Mouse (Mus musculus): Measurements from ENCODE around the gene Ly6c1. TPM values are rescaled to one million over a fixed set of nuclear protein-coding genes. Genes with fewer than 3 reads are reported as not detected.
A peak's percentile ranks its signal among the peaks of the same experiment; 100 is the strongest.
"Not testable (repeated sequence)": the region's sequence is repeated elsewhere in the genome, so short reads cannot be mapped to it uniquely, and the experiment has no call there.

Ly6c1 gene
- polyA plus RNA-seq (2015; fragmentation: Nextera tagmentation; extraction: Ambion mirVana), result 17.9 and 21.9 TPM in 2 replicates

- ATAC-seq (ENCODE audit: low FRiP score, low TSS enrichment); H3K4me2 ChIP-seq (replicated peaks; ENCODE audit: low read depth, low read length); H3K27me3 ChIP-seq (ENCODE audit: insufficient read depth, low read length); H3K9ac ChIP-seq (replicated peaks; ENCODE audit: low read length); H3K4me1 ChIP-seq (ENCODE audit: insufficient read depth, low read length); H3K9me3 ChIP-seq (ENCODE audit: low read length); H3K27ac ChIP-seq (ENCODE audit: low read length); H3K36me3 ChIP-seq (ENCODE audit: insufficient read depth, low read length); H3K4me3 ChIP-seq (ENCODE audit: low read length): not testable (repeated sequence)
- 11% methylated on average over 1 of the region's 1 CpGs for WGBS
Measured at GRCm38 (mm10) chr15:75048642-75049261, at the start of gene Ly6c1. Ly6c1 (minus strand) TSS chr15:75048830.

- not testable (repeated sequence) for H3K9ac ChIP-seq (replicated peaks; ENCODE audit: low read length); H3K4me3 ChIP-seq (ENCODE audit: low read length); ATAC-seq (ENCODE audit: low FRiP score, low TSS enrichment); H3K4me2 ChIP-seq (replicated peaks; ENCODE audit: low read depth, low read length); H3K27ac ChIP-seq (ENCODE audit: low read length); H3K27me3 ChIP-seq (ENCODE audit: insufficient read depth, low read length); H3K36me3 ChIP-seq (ENCODE audit: insufficient read depth, low read length); H3K9me3 ChIP-seq (ENCODE audit: low read length); H3K4me1 ChIP-seq (ENCODE audit: insufficient read depth, low read length)
- WGBS, result 8% methylated on average over 2 of the region's 2 CpGs
Measured at GRCm38 (mm10) chr15:75088041-75088440, 39.4 kb upstream of the Ly6c1 start.

- H3K27me3 ChIP-seq (ENCODE audit: insufficient read depth, low read length), result no peaks in the 10 kb centered on the region
- no peaks in the 10 kb centered on the region for H3K9me3 ChIP-seq (ENCODE audit: low read length)
- H3K27ac ChIP-seq (ENCODE audit: low read length), result no peak overlapping the region
- H3K4me2 ChIP-seq (replicated peaks; ENCODE audit: low read depth, low read length), result no peak overlapping the region
- no peaks in the 10 kb centered on the region for H3K4me1 ChIP-seq (ENCODE audit: insufficient read depth, low read length)
- no peaks in the 10 kb centered on the region for H3K36me3 ChIP-seq (ENCODE audit: insufficient read depth, low read length)
- H3K9ac ChIP-seq (replicated peaks; ENCODE audit: low read length), result no peak overlapping the region
- WGBS, result 89% methylated on average over 4 of the region's 4 CpGs
- H3K4me3 ChIP-seq (ENCODE audit: low read length), result no peak overlapping the region
- ATAC-seq (ENCODE audit: low FRiP score, low TSS enrichment), result no peak
Measured at GRCm38 (mm10) chr15:75069965-75070364, 21.3 kb upstream of the Ly6c1 start.

GRCm38 (mm10) chr15:75062030-75062574 lies 13.5 kb upstream of the Ly6c1 start:
- not testable (repeated sequence) for ATAC-seq (ENCODE audit: low FRiP score, low TSS enrichment); H3K36me3 ChIP-seq (ENCODE audit: insufficient read depth, low read length); H3K4me2 ChIP-seq (replicated peaks; ENCODE audit: low read depth, low read length); H3K9ac ChIP-seq (replicated peaks; ENCODE audit: low read length); H3K27ac ChIP-seq (ENCODE audit: low read length); H3K4me1 ChIP-seq (ENCODE audit: insufficient read depth, low read length); H3K4me3 ChIP-seq (ENCODE audit: low read length); H3K9me3 ChIP-seq (ENCODE audit: low read length); H3K27me3 ChIP-seq (ENCODE audit: insufficient read depth, low read length)
- 31% methylated on average over 6 of the region's 6 CpGs for WGBS

- Histone ChIP-seq H3K9ac (replicated peaks; ENCODE audit: low read length) (no peak overlapping the region), H3K4me2 (replicated peaks; ENCODE audit: low read depth, low read length) (no peak overlapping the region), H3K27me3 (ENCODE audit: insufficient read depth, low read length) (no peaks in the 10 kb centered on the region), H3K36me3 (ENCODE audit: insufficient read depth, low read length) (no peaks in the 10 kb centered on the region), H3K27ac (ENCODE audit: low read length) (no peak overlapping the region), H3K9me3 (ENCODE audit: low read length) (no peaks in the 10 kb centered on the region), H3K4me1 (ENCODE audit: insufficient read depth, low read length) (no peaks in the 10 kb centered on the region), H3K4me3 (ENCODE audit: low read length) (no peak overlapping the region)
- ATAC-seq (ENCODE audit: low FRiP score, low TSS enrichment), result no peak
Measured at GRCm38 (mm10) chr15:75060505-75060904, 11.9 kb upstream of the Ly6c1 start.

- H3K27me3 ChIP-seq (ENCODE audit: insufficient read depth, low read length), result no peaks in the 10 kb centered on the region
- H3K4me1 ChIP-seq (ENCODE audit: insufficient read depth, low read length), result no peaks in the 10 kb centered on the region
- H3K36me3 ChIP-seq (ENCODE audit: insufficient read depth, low read length), result no peaks in the 10 kb centered on the region
- 71% methylated on average over 2 of the region's 2 CpGs for WGBS
- H3K4me3 ChIP-seq (ENCODE audit: low read length), result no peak overlapping the region
- H3K9ac ChIP-seq (replicated peaks; ENCODE audit: low read length), result no peak overlapping the region
- ATAC-seq (ENCODE audit: low FRiP score, low TSS enrichment), result no peak
- no peaks in the 10 kb centered on the region for H3K9me3 ChIP-seq (ENCODE audit: low read length)
- H3K27ac ChIP-seq (ENCODE audit: low read length), result no peak overlapping the region
- H3K4me2 ChIP-seq (replicated peaks; ENCODE audit: low read depth, low read length), result no peak overlapping the region
Measured at GRCm38 (mm10) chr15:75055985-75056384, 7.4 kb upstream of the Ly6c1 start.

GRCm38 (mm10) chr15:75055425-75055824 lies 6.8 kb upstream of the Ly6c1 start:
- H3K9ac ChIP-seq (replicated peaks; ENCODE audit: low read length); H3K9me3 ChIP-seq (ENCODE audit: low read length); H3K4me2 ChIP-seq (replicated peaks; ENCODE audit: low read depth, low read length); H3K4me1 ChIP-seq (ENCODE audit: insufficient read depth, low read length); H3K4me3 ChIP-seq (ENCODE audit: low read length); H3K27me3 ChIP-seq (ENCODE audit: insufficient read depth, low read length); H3K36me3 ChIP-seq (ENCODE audit: insufficient read depth, low read length); H3K27ac ChIP-seq (ENCODE audit: low read length); ATAC-seq (ENCODE audit: low FRiP score, low TSS enrichment): not testable (repeated sequence)
- WGBS, result 55% methylated on average over 3 of the region's 3 CpGs

GRCm38 (mm10) chr15:75052414-75052813 lies 3.8 kb upstream of the Ly6c1 start:
- not testable (repeated sequence) for H3K4me1 ChIP-seq (ENCODE audit: insufficient read depth, low read length); H3K9ac ChIP-seq (replicated peaks; ENCODE audit: low read length); H3K4me3 ChIP-seq (ENCODE audit: low read length); H3K27me3 ChIP-seq (ENCODE audit: insufficient read depth, low read length); H3K4me2 ChIP-seq (replicated peaks; ENCODE audit: low read depth, low read length); ATAC-seq (ENCODE audit: low FRiP score, low TSS enrichment); H3K27ac ChIP-seq (ENCODE audit: low read length); H3K36me3 ChIP-seq (ENCODE audit: insufficient read depth, low read length); H3K9me3 ChIP-seq (ENCODE audit: low read length)
- 84% methylated on average over 2 of the region's 2 CpGs for WGBS

GRCm38 (mm10) chr15:75051141-75051540 lies 2.5 kb upstream of the Ly6c1 start:
- not testable (repeated sequence) for H3K9ac ChIP-seq (replicated peaks; ENCODE audit: low read length); H3K36me3 ChIP-seq (ENCODE audit: insufficient read depth, low read length); H3K4me2 ChIP-seq (replicated peaks; ENCODE audit: low read depth, low read length); H3K4me3 ChIP-seq (ENCODE audit: low read length); H3K27ac ChIP-seq (ENCODE audit: low read length); ATAC-seq (ENCODE audit: low FRiP score, low TSS enrichment); H3K27me3 ChIP-seq (ENCODE audit: insufficient read depth, low read length); H3K9me3 ChIP-seq (ENCODE audit: low read length); H3K4me1 ChIP-seq (ENCODE audit: insufficient read depth, low read length)
- WGBS, result 62% methylated on average over 3 of the region's 3 CpGs

- not testable (repeated sequence) for H3K27ac ChIP-seq (ENCODE audit: low read length); H3K4me3 ChIP-seq (ENCODE audit: low read length); H3K36me3 ChIP-seq (ENCODE audit: insufficient read depth, low read length); H3K27me3 ChIP-seq (ENCODE audit: insufficient read depth, low read length); H3K9ac ChIP-seq (replicated peaks; ENCODE audit: low read length); H3K9me3 ChIP-seq (ENCODE audit: low read length); H3K4me1 ChIP-seq (ENCODE audit: insufficient read depth, low read length); H3K4me2 ChIP-seq (replicated peaks; ENCODE audit: low read depth, low read length)
- 75% methylated on average over 1 of the region's 1 CpGs for WGBS
- 0 out of 2 replicates have a peak, but pooled peaks have one; percentile 67 for ATAC-seq (ENCODE audit: low FRiP score, low TSS enrichment)
Measured at GRCm38 (mm10) chr15:75050593-75050992, 2.0 kb upstream of the Ly6c1 start.
